Mouse (Mus musculus) large intestine, adult 2 months (tissue): ENCODE data around the gene Hinfp. TPM values are rescaled to one million over a fixed set of nuclear protein-coding genes. Genes with fewer than 3 reads are reported as not detected.
A peak's percentile ranks its signal among the peaks of the same experiment; 100 is the strongest.
"Not testable (repeated sequence)": the region's sequence is repeated elsewhere in the genome, so short reads cannot be mapped to it uniquely, and the experiment has no call there.

Experiments used
- DNase-seq: peaks from one replicate; pipeline ENCODE4 v3.0.0-alpha.2; 2012; ENCODE audit warnings: low read depth, low spot score
- WGBS: fragments of 180-500 bp; shearing (Covaris S2); methylation state at CpG from one replicate; pipeline ENCODE4 v1.1.7; 2018; 5-methylcytosine and 5-hydroxymethylcytosine counted together
- polyA plus RNA-seq: library from polyadenylated mRNA; depleted of rRNA; stranded (reverse); fragments of >200 nt; gene quantifications from 2 replicates; pipeline ENCODE4 v1.2.3, GENCODE M21; 2012

Hinfp gene
- polyA plus RNA-seq, 1 experiment, result 18.4 TPM

- 94% methylated on average over 18 of the region's 18 CpGs for WGBS
- no peak for DNase-seq
Observed at GRCm38 (mm10) chr9:44314910-44315309, 9.4 kb upstream of the Hinfp start.

GRCm38 (mm10) chr9:44314257-44314547 lies 8.7 kb upstream of the Hinfp start:
- 84% methylated on average over 4 of the region's 4 CpGs for WGBS
- no peak for DNase-seq

- 89% methylated on average over 19 of the region's 19 CpGs for WGBS
Observed at GRCm38 (mm10) chr9:44313476-44314256, 8.2 kb upstream of the Hinfp start.

GRCm38 (mm10) chr9:44311136-44312134 lies 6.0 kb upstream of the Hinfp start:
- no peak for DNase-seq
- 29% methylated on average over 27 of the region's 27 CpGs for WGBS

More at GRCm38 (mm10) chr9:44313476-44314256, 8.2 kb upstream of the Hinfp start:
- no peak for DNase-seq

- no peak for DNase-seq
- 53% methylated on average over 10 of the region's 10 CpGs for WGBS
Observed at GRCm38 (mm10) chr9:44310750-44311135, 5.3 kb upstream of the Hinfp start.

- 61% methylated on average over 3 of the region's 3 CpGs for WGBS
- DNase-seq, result no peak
Observed at GRCm38 (mm10) chr9:44309756-44310155, 4.3 kb upstream of the Hinfp start.

GRCm38 (mm10) chr9:44307248-44307647 lies 1.8 kb upstream of the Hinfp start:
- DNase-seq, result no peak
- 68% methylated on average over 2 of the region's 2 CpGs for WGBS

- WGBS, result 93% methylated on average over 6 of the region's 6 CpGs
- no peak for DNase-seq
Observed at GRCm38 (mm10) chr9:44306532-44306931, 1.1 kb upstream of the Hinfp start.

- not testable (repeated sequence) for DNase-seq
- WGBS, result 96% methylated on average over 3 of the region's 3 CpGs
Observed at GRCm38 (mm10) chr9:44300001-44300400, 5.5 kb downstream of the Hinfp start.

- no peak for DNase-seq
- 68% methylated on average over 3 of the region's 3 CpGs for WGBS
Observed at GRCm38 (mm10) chr9:44292490-44292889, 13.0 kb downstream of the Hinfp start.

- no peak for DNase-seq
- 23% methylated on average over 11 of the region's 11 CpGs for WGBS
Observed at GRCm38 (mm10) chr9:44288959-44289291, 16.5 kb downstream of the Hinfp start.

GRCm38 (mm10) chr9:44288076-44288958 lies 17.2 kb downstream of the Hinfp start, which contains the start of gene Abcg4:
Gene Abcg4 (minus strand): TSS chr9:44288615.
- 1% methylated on average over 38 of the region's 38 CpGs for WGBS
- DNase-seq, result no peak

GRCm38 (mm10) chr9:44287401-44288075 lies 17.9 kb downstream of the Hinfp start:
- 4% methylated on average over 47 of the region's 47 CpGs for WGBS
- no peak for DNase-seq

- no peak for DNase-seq
- 26% methylated on average over 11 of the region's 11 CpGs for WGBS
Observed at GRCm38 (mm10) chr9:44287003-44287400, 18.5 kb downstream of the Hinfp start.

- no peak for DNase-seq
- 11% methylated on average over 6 of the region's 6 CpGs for WGBS
Observed at GRCm38 (mm10) chr9:44286256-44286850, 19.1 kb downstream of the Hinfp start.

GRCm38 (mm10) chr9:44283183-44283582 lies 22.3 kb downstream of the Hinfp start:
- WGBS, result 58% methylated on average over 5 of the region's 5 CpGs

GRCm38 (mm10) chr9:44269973-44270372 lies 35.5 kb downstream of the Hinfp start:
- no peak for DNase-seq
- WGBS, result 63% methylated on average over 4 of the region's 4 CpGs

More at GRCm38 (mm10) chr9:44283183-44283582, 22.3 kb downstream of the Hinfp start:
- no peak for DNase-seq

GRCm38 (mm10) chr9:44269077-44269476 lies 36.4 kb downstream of the Hinfp start:
- WGBS, result 90% methylated on average over 3 of the region's 3 CpGs

GRCm38 (mm10) chr9:44268432-44268831 lies 37.0 kb downstream of the Hinfp start, which contains the start of gene Nlrx1:
Gene Nlrx1 (minus strand): TSS chr9:44268599.
- WGBS, result 23% methylated on average over 6 of the region's 6 CpGs
- peak; percentile 61 for DNase-seq

More at GRCm38 (mm10) chr9:44269077-44269476, 36.4 kb downstream of the Hinfp start:
- no peak for DNase-seq
